Mouse (Mus musculus): Measurements from ENCODE around the gene Asphd2. TPM values are rescaled to one million over a fixed set of nuclear protein-coding genes. Genes with fewer than 3 reads are reported as not detected.

The Asphd2 gene
- polyA plus RNA-seq, 1 experiment, result 0.67 TPM

GRCm38 (mm10) chr5:112349169-112349568 lies 45.5 kb downstream of the Asphd2 start:
- TF ChIP-seq CTCF (IDR thresholded peaks at IDR 0.05; ENCODE audit: borderline replicate concordance, control insufficient read depth, extremely low read depth, insufficient read depth, low read length, poor library complexity), result no peak
- no peak for TF ChIP-seq POLR2A (IDR thresholded peaks at IDR 0.05; ENCODE audit: control insufficient read depth, extremely low read depth, insufficient read depth, low read length, poor library complexity)
- Histone ChIP-seq H3K4me1 (replicated peaks; ENCODE audit: control insufficient read depth, insufficient read depth, low read length) (peaks cover 2% of the 10 kb centered on the region; the same call in 1 of the 2 replicates), H3K27me3 (ENCODE audit: control insufficient read depth, insufficient read depth, low read length) (no peaks in the 10 kb centered on the region), H3K4me3 (ENCODE audit: control insufficient read depth, insufficient read depth, low read length) (no peak overlapping the region), H3K27ac (ENCODE audit: control insufficient read depth, insufficient read depth, low read length) (no peak overlapping the region), H3K36me3 (ENCODE audit: control insufficient read depth, insufficient read depth, low read length) (no peaks in the 10 kb centered on the region)
- WGBS, result 92% methylated on average over 8 of the region's 8 CpGs
- DNase-seq, result no peak

GRCm38 (mm10) chr5:112346211-112346965 lies 48.3 kb downstream of the Asphd2 start:
- TF ChIP-seq CTCF (IDR thresholded peaks at IDR 0.05; ENCODE audit: borderline replicate concordance, control insufficient read depth, extremely low read depth, insufficient read depth, low read length, poor library complexity), result no peak
- no peak for TF ChIP-seq POLR2A (IDR thresholded peaks at IDR 0.05; ENCODE audit: control insufficient read depth, extremely low read depth, insufficient read depth, low read length, poor library complexity)
- H3K4me1 ChIP-seq (replicated peaks; ENCODE audit: control insufficient read depth, insufficient read depth, low read length), result peaks cover 12% of the 10 kb centered on the region
- no peaks in the 10 kb centered on the region for H3K27me3 ChIP-seq (ENCODE audit: control insufficient read depth, insufficient read depth, low read length)
- 76% methylated on average over 16 of the region's 16 CpGs for WGBS
- no peaks in the 10 kb centered on the region for H3K36me3 ChIP-seq (ENCODE audit: control insufficient read depth, insufficient read depth, low read length)
- H3K4me3 ChIP-seq (ENCODE audit: control insufficient read depth, insufficient read depth, low read length), result no peak overlapping the region
- DNase-seq, result no peak
- no peak overlapping the region for H3K27ac ChIP-seq (ENCODE audit: control insufficient read depth, insufficient read depth, low read length)

GRCm38 (mm10) chr5:112344092-112344960 lies 50.3 kb downstream of the Asphd2 start:
- 64% methylated on average over 6 of the region's 6 CpGs for WGBS
- Histone ChIP-seq H3K4me3 (ENCODE audit: control insufficient read depth, insufficient read depth, low read length) (no peak overlapping the region), H3K27me3 (ENCODE audit: control insufficient read depth, insufficient read depth, low read length) (no peaks in the 10 kb centered on the region), H3K4me1 (replicated peaks; ENCODE audit: control insufficient read depth, insufficient read depth, low read length) (peaks cover 12% of the 10 kb centered on the region), H3K27ac (ENCODE audit: control insufficient read depth, insufficient read depth, low read length) (no peak overlapping the region), H3K36me3 (ENCODE audit: control insufficient read depth, insufficient read depth, low read length) (no peaks in the 10 kb centered on the region)
- DNase-seq, result no peak
- TF ChIP-seq CTCF (IDR thresholded peaks at IDR 0.05; ENCODE audit: borderline replicate concordance, control insufficient read depth, extremely low read depth, insufficient read depth, low read length, poor library complexity) (no peak), POLR2A (IDR thresholded peaks at IDR 0.05; ENCODE audit: control insufficient read depth, extremely low read depth, insufficient read depth, low read length, poor library complexity) (no peak)

DNA sequence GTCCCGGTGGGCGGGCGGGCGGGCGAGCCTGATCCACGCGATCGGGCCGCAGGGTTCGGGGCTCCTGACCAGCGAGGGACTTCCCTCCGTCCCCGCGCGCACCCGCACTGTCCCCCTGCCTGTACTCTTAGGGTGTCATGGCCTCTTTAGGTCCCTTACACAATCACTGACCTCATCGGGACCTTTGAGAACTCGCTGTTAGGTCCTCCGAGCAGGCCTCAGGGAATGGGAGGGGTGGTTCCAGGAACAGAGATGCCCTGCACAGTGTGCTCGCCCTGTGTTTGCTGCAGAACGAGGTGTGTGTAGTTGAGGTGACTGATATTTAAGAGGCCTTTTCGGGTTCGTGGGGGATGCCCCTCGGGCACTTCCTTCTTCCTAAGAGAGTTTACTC lies 51.5 kb downstream of the Asphd2 start:
- under 1% methylated on average over 24 of the region's 24 CpGs for WGBS
- 0 out of 2 replicates have a peak, but pooled peaks cover 4% of the 10 kb centered on the region for H3K36me3 ChIP-seq (ENCODE audit: control insufficient read depth, insufficient read depth, low read length)
- TF ChIP-seq CTCF (IDR thresholded peaks at IDR 0.05; ENCODE audit: borderline replicate concordance, control insufficient read depth, extremely low read depth, insufficient read depth, low read length, poor library complexity) (no peak), POLR2A (IDR thresholded peaks at IDR 0.05; ENCODE audit: control insufficient read depth, extremely low read depth, insufficient read depth, low read length, poor library complexity) (no peak; the same call in 1 of the 2 replicates)

GRCm38 (mm10) chr5:112342463-112343204 lies 52.0 kb downstream of the Asphd2 start, which contains the start of the genes Srrd and Hps4:
Srrd (minus strand) TSS chr5:112343040.
Hps4 (plus strand) TSS chr5:112343083.
- Histone ChIP-seq H3K27ac (ENCODE audit: control insufficient read depth, insufficient read depth, low read length) (no peak within 1 kb of the TSS), H3K27me3 (ENCODE audit: control insufficient read depth, insufficient read depth, low read length) (no peaks in the 10 kb centered on the region), H3K4me1 (replicated peaks; ENCODE audit: control insufficient read depth, insufficient read depth, low read length) (peaks cover 12% of the 10 kb centered on the region), H3K4me3 (ENCODE audit: control insufficient read depth, insufficient read depth, low read length) (peak within 1 kb of the TSS; percentile 74), H3K36me3 (ENCODE audit: control insufficient read depth, insufficient read depth, low read length) (peaks cover 5% of the 10 kb centered on the region; the same call in 1 of the 2 replicates)
- DNase-seq, result peak; percentile 86
- TF ChIP-seq CTCF (IDR thresholded peaks at IDR 0.05; ENCODE audit: borderline replicate concordance, control insufficient read depth, extremely low read depth, insufficient read depth, low read length, poor library complexity) (peak; percentile 59; the same call in 1 of the 2 replicates), POLR2A (IDR thresholded peaks at IDR 0.05; ENCODE audit: control insufficient read depth, extremely low read depth, insufficient read depth, low read length, poor library complexity) (peak; percentile 38; the same call in 1 of the 2 replicates)
- 3% methylated on average over 64 of the region's 64 CpGs for WGBS

More for the DNA sequence above, 51.5 kb downstream of the Asphd2 start:
- peak overlapping the region; percentile 74 for H3K4me3 ChIP-seq (ENCODE audit: control insufficient read depth, insufficient read depth, low read length)
- no peak for DNase-seq
- no peaks in the 10 kb centered on the region for H3K27me3 ChIP-seq (ENCODE audit: control insufficient read depth, insufficient read depth, low read length)
- H3K27ac ChIP-seq (ENCODE audit: control insufficient read depth, insufficient read depth, low read length), result no peak overlapping the region
- peaks cover 12% of the 10 kb centered on the region for H3K4me1 ChIP-seq (replicated peaks; ENCODE audit: control insufficient read depth, insufficient read depth, low read length)

Measured in thymus, adult 2 months (tissue).